Mouse (Mus musculus): Measurements from ENCODE around the gene Wipf1. TPM values are rescaled to one million over a fixed set of nuclear protein-coding genes. Genes with fewer than 3 reads are reported as not detected.

Gene Wipf1
- polyA plus RNA-seq, 1 experiment = 13.7 TPM

GRCm38 (mm10) chr2:73442015-73442414 is 87.5 kb downstream of the Wipf1 start:
- H3K4me3 ChIP-seq = no peak overlapping the region
- peaks cover 25% of the 10 kb centered on the region for H3K36me3 ChIP-seq (ENCODE audit: control insufficient read depth, insufficient read depth)
- H3K4me2 ChIP-seq (ENCODE audit: low read depth) = no peak overlapping the region
- no peak for TF ChIP-seq REST (IDR thresholded peaks at IDR 0.05; ENCODE audit: insufficient read depth, insufficient read length)
- no peak for TF ChIP-seq MAX (IDR thresholded peaks at IDR 0.05; ENCODE audit: low read depth)
- TF ChIP-seq E2F4 (IDR thresholded peaks at IDR 0.05; ENCODE audit: insufficient read depth) = no peak
- no peak for TF ChIP-seq USF1 (IDR thresholded peaks at IDR 0.05; ENCODE audit: low read depth)
- no peak for TF ChIP-seq TCF3 (IDR thresholded peaks at IDR 0.05; ENCODE audit: insufficient read length, low read depth)
- TF ChIP-seq MYOG (IDR thresholded peaks at IDR 0.05; ENCODE audit: control insufficient read depth in 1 of 3, insufficient read depth in 1 of 3, insufficient read length in 2 of 3, low read depth in 2 of 3) = no peak
- TF ChIP-seq POLR2AphosphoS2 (IDR thresholded peaks at IDR 0.05; ENCODE audit: insufficient read length, low read depth) = no peak
- no peak for TF ChIP-seq SRF (IDR thresholded peaks at IDR 0.05; ENCODE audit: control insufficient read depth, insufficient read length, low read depth)
- no peak for TF ChIP-seq CEBPB (IDR thresholded peaks at IDR 0.05; ENCODE audit: insufficient read depth, poor library complexity, severe bottlenecking)
- no peak for TF ChIP-seq TCF12 (IDR thresholded peaks at IDR 0.05; ENCODE audit: insufficient read depth, poor library complexity, severe bottlenecking)
- no peak for TF ChIP-seq MYOD1 (IDR thresholded peaks at IDR 0.05; ENCODE audit: control insufficient read depth in 1 of 3, insufficient read length in 2 of 3, low read depth in 2 of 3)
- TF ChIP-seq POLR2A (IDR thresholded peaks at IDR 0.05; ENCODE audit: insufficient read length, low read depth) = no peak
- H3ac ChIP-seq (ENCODE audit: control insufficient read depth, insufficient read length) = no peak overlapping the region
- no peaks in the 10 kb centered on the region for H3K27me3 ChIP-seq (ENCODE audit: control insufficient read depth, insufficient read depth, insufficient read length)
- no peaks in the 10 kb centered on the region for H3K79me2 ChIP-seq (ENCODE audit: control insufficient read depth, insufficient read depth)

GRCm38 (mm10) chr2:73440319-73440718 is 89.2 kb downstream of the Wipf1 start:
- Histone ChIP-seq H3K36me3 (ENCODE audit: control insufficient read depth, insufficient read depth) (peaks cover 25% of the 10 kb centered on the region), H3K4me2 (ENCODE audit: low read depth) (no peak overlapping the region), H3K27me3 (ENCODE audit: control insufficient read depth, insufficient read depth, insufficient read length) (no peaks in the 10 kb centered on the region), H3K79me2 (ENCODE audit: control insufficient read depth, insufficient read depth) (no peaks in the 10 kb centered on the region), H3ac (ENCODE audit: control insufficient read depth, insufficient read length) (no peak overlapping the region), H3K4me3 (no peak overlapping the region)
- TF ChIP-seq POLR2A (IDR thresholded peaks at IDR 0.05; ENCODE audit: insufficient read length, low read depth) (no peak), CEBPB (IDR thresholded peaks at IDR 0.05; ENCODE audit: insufficient read depth, poor library complexity, severe bottlenecking) (no peak), REST (IDR thresholded peaks at IDR 0.05; ENCODE audit: insufficient read depth, insufficient read length) (no peak)

GRCm38 (mm10) chr2:73436976-73437375 is 92.6 kb downstream of the Wipf1 start:
- H3K27me3 ChIP-seq (ENCODE audit: control insufficient read depth, insufficient read depth, insufficient read length) = no peaks in the 10 kb centered on the region
- no peak overlapping the region for H3K4me2 ChIP-seq (ENCODE audit: low read depth)
- no peak overlapping the region for H3K4me3 ChIP-seq
- H3ac ChIP-seq (ENCODE audit: control insufficient read depth, insufficient read length) = no peak overlapping the region
- no peak for TF ChIP-seq REST (IDR thresholded peaks at IDR 0.05; ENCODE audit: insufficient read depth, insufficient read length)
- no peak for TF ChIP-seq POLR2AphosphoS2 (IDR thresholded peaks at IDR 0.05; ENCODE audit: insufficient read length, low read depth)
- TF ChIP-seq TCF3 (IDR thresholded peaks at IDR 0.05; ENCODE audit: insufficient read length, low read depth) = no peak
- no peak for TF ChIP-seq SRF (IDR thresholded peaks at IDR 0.05; ENCODE audit: control insufficient read depth, insufficient read length, low read depth)
- no peak for TF ChIP-seq POLR2A (IDR thresholded peaks at IDR 0.05; ENCODE audit: insufficient read length, low read depth)
- TF ChIP-seq TCF12 (IDR thresholded peaks at IDR 0.05; ENCODE audit: insufficient read depth, poor library complexity, severe bottlenecking) = no peak
- TF ChIP-seq MYOD1 (IDR thresholded peaks at IDR 0.05; ENCODE audit: control insufficient read depth in 1 of 3, insufficient read length in 2 of 3, low read depth in 2 of 3) = no peak
- no peak for TF ChIP-seq MAX (IDR thresholded peaks at IDR 0.05; ENCODE audit: low read depth)
- no peak for TF ChIP-seq MYOG (IDR thresholded peaks at IDR 0.05; ENCODE audit: control insufficient read depth in 1 of 3, insufficient read depth in 1 of 3, insufficient read length in 2 of 3, low read depth in 2 of 3)
- no peak for TF ChIP-seq E2F4 (IDR thresholded peaks at IDR 0.05; ENCODE audit: insufficient read depth)
- TF ChIP-seq CEBPB (IDR thresholded peaks at IDR 0.05; ENCODE audit: insufficient read depth, poor library complexity, severe bottlenecking) = no peak
- no peak for TF ChIP-seq USF1 (IDR thresholded peaks at IDR 0.05; ENCODE audit: low read depth)
- no peaks in the 10 kb centered on the region for H3K79me2 ChIP-seq (ENCODE audit: control insufficient read depth, insufficient read depth)
- H3K36me3 ChIP-seq (ENCODE audit: control insufficient read depth, insufficient read depth) = peaks cover 31% of the 10 kb centered on the region

- peaks cover 31% of the 10 kb centered on the region for H3K36me3 ChIP-seq (ENCODE audit: control insufficient read depth, insufficient read depth)
- no peak overlapping the region for H3K4me3 ChIP-seq
- H3ac ChIP-seq (ENCODE audit: control insufficient read depth, insufficient read length) = no peak overlapping the region
- TF ChIP-seq TCF3 (IDR thresholded peaks at IDR 0.05; ENCODE audit: insufficient read length, low read depth) (no peak), MYOD1 (IDR thresholded peaks at IDR 0.05; ENCODE audit: control insufficient read depth in 1 of 3, insufficient read length in 2 of 3, low read depth in 2 of 3) (no peak), USF1 (IDR thresholded peaks at IDR 0.05; ENCODE audit: low read depth) (no peak), REST (IDR thresholded peaks at IDR 0.05; ENCODE audit: insufficient read depth, insufficient read length) (no peak), E2F4 (IDR thresholded peaks at IDR 0.05; ENCODE audit: insufficient read depth) (no peak), SRF (IDR thresholded peaks at IDR 0.05; ENCODE audit: control insufficient read depth, insufficient read length, low read depth) (no peak), CEBPB (IDR thresholded peaks at IDR 0.05; ENCODE audit: insufficient read depth, poor library complexity, severe bottlenecking) (no peak), POLR2A (IDR thresholded peaks at IDR 0.05; ENCODE audit: insufficient read length, low read depth) (no peak)
- no peaks in the 10 kb centered on the region for H3K79me2 ChIP-seq (ENCODE audit: control insufficient read depth, insufficient read depth)
- no peaks in the 10 kb centered on the region for H3K27me3 ChIP-seq (ENCODE audit: control insufficient read depth, insufficient read depth, insufficient read length)
- no peak overlapping the region for H3K4me2 ChIP-seq (ENCODE audit: low read depth)
These were observed 93.7 kb downstream of the Wipf1 start for GRCm38 (mm10) chr2:73435847-73436246.

GRCm38 (mm10) chr2:73431959-73432396 is 97.6 kb downstream of the Wipf1 start:
- TF ChIP-seq TCF12 (IDR thresholded peaks at IDR 0.05; ENCODE audit: insufficient read depth, poor library complexity, severe bottlenecking) = no peak
- no peak for TF ChIP-seq E2F4 (IDR thresholded peaks at IDR 0.05; ENCODE audit: insufficient read depth)
- H3K36me3 ChIP-seq (ENCODE audit: control insufficient read depth, insufficient read depth) = peaks cover 23% of the 10 kb centered on the region
- no peaks in the 10 kb centered on the region for H3K27me3 ChIP-seq (ENCODE audit: control insufficient read depth, insufficient read depth, insufficient read length)
- no peaks in the 10 kb centered on the region for H3K79me2 ChIP-seq (ENCODE audit: control insufficient read depth, insufficient read depth)
- no peak overlapping the region for H3K4me3 ChIP-seq
- H3K4me2 ChIP-seq (ENCODE audit: low read depth) = no peak overlapping the region
- no peak overlapping the region for H3ac ChIP-seq (ENCODE audit: control insufficient read depth, insufficient read length)
